Mouse (Mus musculus): ENCODE data around the gene Hist1h3e. TPM values are rescaled to one million over a fixed set of nuclear protein-coding genes. Genes with fewer than 3 reads are reported as not detected.
"Not testable (repeated sequence)": the region's sequence is repeated elsewhere in the genome, so short reads cannot be mapped to it uniquely, and the experiment has no call there.

Gene Hist1h3e
- total and polyA plus RNA-seq, 2 experiments from 2014 or later, result 1.9 to 180 TPM

DNA sequence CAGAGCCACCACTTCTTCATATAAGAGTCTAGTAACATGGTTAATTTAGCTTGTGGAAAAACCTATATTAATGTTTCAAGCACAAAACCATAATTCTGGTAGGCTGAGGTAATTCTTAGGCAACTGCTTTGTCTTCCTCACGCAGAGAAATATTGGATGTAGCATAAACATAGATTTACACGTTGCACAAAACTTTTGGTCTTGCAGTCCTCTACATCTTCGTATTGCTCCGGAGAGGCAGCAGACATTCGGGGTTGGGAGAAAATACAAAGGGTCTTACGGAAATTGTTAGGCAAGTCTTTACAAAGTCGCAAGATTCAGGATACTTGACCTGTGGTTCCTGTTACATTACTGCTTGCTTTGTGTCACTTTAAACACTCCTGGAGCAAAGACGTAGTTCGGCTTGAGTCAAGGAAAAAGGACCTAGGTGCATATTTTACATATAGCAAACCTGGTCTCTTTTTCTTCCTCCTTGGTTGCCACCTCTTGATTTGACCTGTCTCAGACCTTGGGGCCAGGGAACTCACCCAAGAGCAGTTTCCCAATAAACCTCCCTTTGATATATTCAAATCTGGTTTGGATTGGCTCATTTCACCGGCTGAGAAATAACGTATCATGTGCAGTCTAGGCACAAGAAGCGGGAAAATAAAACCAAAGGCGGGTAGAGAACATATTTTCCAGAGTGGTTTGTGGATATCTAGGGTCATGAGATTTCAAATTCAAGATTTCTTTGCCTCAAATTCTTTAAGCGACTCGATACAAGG, 27.6 kb downstream of the Hist1h3e start:
- Histone ChIP-seq H3K9ac (peak overlapping the region; percentile 22; the same call in 1 of the 2 replicates), H3K4me3 (ENCODE audit: low read depth, low read length) (peak overlapping the region; percentile 47), H3K4me1 (ENCODE audit: insufficient read depth) (peaks cover 22% of the 10 kb centered on the region), H3K4me2 (ENCODE audit: low read depth) (peak overlapping the region; percentile 72), H3K36me3 (ENCODE audit: insufficient read depth) (no peaks in the 10 kb centered on the region), H3K9me3 (ENCODE audit: low read length) (no peaks in the 10 kb centered on the region), H3K27me3 (ENCODE audit: insufficient read depth, low read length) (no peaks in the 10 kb centered on the region), H3K27ac (ENCODE audit: low read depth, low read length) (peak overlapping the region; percentile 67)
- no peak for TF ChIP-seq CTCF (IDR thresholded peaks at IDR 0.05; ENCODE audit: low read depth)
- DNase-seq (no peak), ATAC-seq (0 out of 2 replicates have a peak, but pooled peaks have one; percentile 8)
- WGBS, result under 1% methylated on average over 15 of the region's 15 CpGs

DNA sequence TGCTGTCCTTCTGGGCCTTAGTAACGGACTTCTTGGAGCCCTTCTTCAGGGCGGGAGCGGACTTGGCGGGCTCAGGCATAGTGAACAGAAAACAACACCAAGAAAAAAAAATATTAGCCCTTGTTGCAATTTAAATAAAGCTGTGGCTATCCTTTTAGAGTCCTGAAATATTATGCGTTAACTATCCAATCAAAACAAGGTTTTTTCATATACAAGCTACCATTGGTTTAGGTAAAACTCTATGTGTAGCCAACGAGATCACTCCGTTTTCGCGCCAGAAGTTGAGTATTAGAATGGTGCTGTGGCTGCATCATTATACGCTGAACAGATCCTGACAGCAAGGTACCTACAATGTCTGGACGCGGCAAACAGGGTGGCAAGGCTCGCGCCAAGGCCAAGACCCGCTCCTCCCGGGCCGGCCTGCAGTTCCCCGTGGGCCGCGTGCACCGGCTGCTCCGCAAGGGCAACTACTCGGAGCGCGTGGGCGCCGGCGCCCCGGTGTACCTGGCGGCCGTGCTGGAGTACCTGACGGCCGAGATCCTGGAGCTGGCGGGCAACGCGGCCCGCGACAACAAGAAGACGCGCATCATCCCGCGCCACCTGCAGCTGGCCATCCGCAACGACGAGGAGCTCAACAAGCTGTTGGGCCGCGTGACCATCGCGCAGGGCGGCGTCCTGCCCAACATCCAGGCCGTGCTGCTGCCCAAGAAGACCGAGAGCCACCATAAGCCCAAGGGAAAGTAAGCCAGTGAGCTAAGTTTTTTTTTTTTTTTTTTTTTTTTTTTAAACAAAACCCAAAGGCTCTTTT, 28.4 kb downstream of the Hist1h3e start, which contains the start of gene Hist1h2af:
Gene Hist1h2af, plus strand, starts transcription at position 347 of the 808 bp plus-strand sequence.
- Histone ChIP-seq H3K4me3 (ENCODE audit: low read depth, low read length) (peak within 1 kb of the TSS; percentile 47), H3K9ac (peak within 1 kb of the TSS; percentile 22), H3K27ac (ENCODE audit: low read depth, low read length) (peak within 1 kb of the TSS; percentile 67), H3K4me2 (ENCODE audit: low read depth) (peak within 1 kb of the TSS; percentile 72), H3K4me1 (ENCODE audit: insufficient read depth) (peaks cover 22% of the 10 kb centered on the region)
- ATAC-seq, result peak; percentile 30; the same call in 1 of the 2 replicates
- H3K9me3 ChIP-seq (ENCODE audit: low read length); H3K27me3 ChIP-seq (ENCODE audit: insufficient read depth, low read length); H3K36me3 ChIP-seq (ENCODE audit: insufficient read depth): not testable (repeated sequence)
- peak; percentile 90 for DNase-seq
- WGBS, result under 1% methylated on average over 19 of the region's 53 CpGs

DNA sequence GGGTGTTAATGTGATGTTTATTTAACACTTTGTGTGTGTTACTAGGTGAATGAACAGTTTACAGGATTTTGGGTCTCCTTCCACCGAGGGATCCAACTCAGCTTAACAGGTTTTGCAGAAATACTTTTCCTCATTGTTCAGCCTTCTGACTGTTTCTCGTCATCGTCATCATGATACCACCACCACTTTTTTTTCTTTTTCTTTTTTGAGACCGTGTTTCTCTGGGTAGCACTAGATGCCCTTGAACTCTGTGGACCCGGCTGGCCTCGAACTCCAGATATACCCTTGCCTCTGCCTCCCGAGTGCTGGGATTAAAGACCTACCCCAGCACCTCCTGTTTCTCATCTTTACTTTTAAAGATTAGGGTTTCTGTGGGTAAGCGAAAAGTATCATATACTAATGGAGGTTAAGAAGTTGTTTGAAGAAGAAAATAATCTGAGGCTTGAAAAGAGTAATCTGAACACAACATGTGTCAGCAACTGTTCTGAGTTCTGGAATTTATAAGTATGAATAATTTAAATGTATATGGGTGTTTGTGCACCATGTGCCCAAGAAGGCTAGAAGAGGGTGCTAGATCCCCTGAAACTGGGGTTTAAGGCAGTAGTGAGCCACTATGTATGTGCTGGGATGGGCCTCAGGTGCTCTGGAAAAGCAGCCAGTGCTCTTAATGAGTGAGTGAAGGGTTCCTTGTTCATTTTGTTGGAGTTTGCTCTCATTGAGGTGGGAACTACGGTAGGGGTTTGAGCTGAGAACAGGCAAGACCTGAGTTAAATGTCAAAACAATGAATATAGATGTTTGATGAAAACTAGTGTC, 29.7 kb downstream of the Hist1h3e start:
- peaks cover 22% of the 10 kb centered on the region for H3K4me1 ChIP-seq (ENCODE audit: insufficient read depth)
- ATAC-seq, result no peak
- peak overlapping the region; percentile 72 for H3K4me2 ChIP-seq (ENCODE audit: low read depth)
- DNase-seq, result no peak
- H3K4me3 ChIP-seq (ENCODE audit: low read depth, low read length), result peak overlapping the region; percentile 68
- peak overlapping the region; percentile 98; the same call in 1 of the 2 replicates for H3K27ac ChIP-seq (ENCODE audit: low read depth, low read length)
- H3K9ac ChIP-seq, result peak overlapping the region; percentile 82; the same call in 1 of the 2 replicates
- no peak for TF ChIP-seq CTCF (IDR thresholded peaks at IDR 0.05; ENCODE audit: low read depth)
- no peaks in the 10 kb centered on the region for H3K27me3 ChIP-seq (ENCODE audit: insufficient read depth, low read length)
- 13% methylated on average over 9 of the region's 9 CpGs for WGBS
- H3K36me3 ChIP-seq (ENCODE audit: insufficient read depth), result no peaks in the 10 kb centered on the region
- H3K9me3 ChIP-seq (ENCODE audit: low read length), result no peaks in the 10 kb centered on the region

DNA sequence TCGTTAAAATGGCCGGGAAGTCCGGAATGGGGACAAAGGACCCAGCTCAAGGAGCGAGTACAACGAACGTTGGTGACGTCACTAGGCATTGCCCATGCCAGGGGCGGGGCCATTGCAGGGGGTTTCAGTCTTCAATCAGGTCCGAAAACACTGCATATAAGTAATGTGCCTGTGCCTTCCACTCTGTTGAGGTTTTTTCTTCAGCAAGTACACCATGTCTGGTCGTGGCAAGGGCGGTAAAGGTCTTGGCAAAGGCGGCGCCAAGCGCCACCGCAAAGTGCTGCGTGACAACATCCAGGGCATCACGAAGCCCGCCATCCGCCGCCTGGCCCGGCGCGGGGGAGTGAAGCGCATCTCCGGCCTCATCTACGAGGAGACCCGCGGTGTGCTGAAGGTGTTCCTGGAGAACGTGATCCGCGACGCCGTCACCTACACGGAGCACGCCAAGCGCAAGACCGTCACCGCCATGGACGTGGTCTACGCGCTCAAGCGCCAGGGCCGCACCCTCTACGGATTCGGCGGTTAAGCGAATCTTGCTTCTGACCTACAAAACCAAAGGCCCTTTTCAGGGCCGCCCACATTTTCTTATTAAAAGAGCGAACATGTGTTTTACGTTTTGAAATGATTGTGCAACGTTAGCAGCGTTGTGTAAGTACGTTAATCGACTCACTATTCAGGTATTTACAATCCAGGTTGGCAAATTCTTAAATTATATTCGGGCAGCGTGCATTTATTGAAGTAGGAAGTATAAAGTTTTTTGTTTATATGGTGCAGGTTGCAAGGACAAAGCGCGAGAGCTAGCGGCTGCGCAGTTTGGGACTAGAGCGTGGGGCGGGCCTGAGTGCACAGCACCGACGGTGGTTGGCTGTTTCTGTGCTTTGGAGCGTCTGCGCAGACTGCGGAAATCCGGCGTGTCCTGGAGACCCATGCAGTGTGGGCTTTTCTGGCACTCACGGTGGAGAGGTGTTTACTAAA, 31.0 kb downstream of the Hist1h3e start, which contains the start of gene Hist1h4h:
Gene Hist1h4h, plus strand, starts transcription at position 150 of the 975 bp plus-strand sequence.
- ATAC-seq (peak; percentile 87), DNase-seq (peak; percentile 99)
- H3K27ac ChIP-seq (ENCODE audit: low read depth, low read length), result peak within 1 kb of the TSS; percentile 98
- H3K4me1 ChIP-seq (ENCODE audit: insufficient read depth), result peaks cover 22% of the 10 kb centered on the region
- peak within 1 kb of the TSS; percentile 68 for H3K4me3 ChIP-seq (ENCODE audit: low read depth, low read length)
- no peaks in the 10 kb centered on the region for H3K9me3 ChIP-seq (ENCODE audit: low read length)
- peak within 1 kb of the TSS; percentile 72 for H3K4me2 ChIP-seq (ENCODE audit: low read depth)
- H3K9ac ChIP-seq, result peak within 1 kb of the TSS; percentile 82
- no peak for TF ChIP-seq CTCF (IDR thresholded peaks at IDR 0.05; ENCODE audit: low read depth)
- no peaks in the 10 kb centered on the region for H3K36me3 ChIP-seq (ENCODE audit: insufficient read depth)
- no peaks in the 10 kb centered on the region for H3K27me3 ChIP-seq (ENCODE audit: insufficient read depth, low read length)
- WGBS, result under 1% methylated on average over 57 of the region's 70 CpGs

DNA sequence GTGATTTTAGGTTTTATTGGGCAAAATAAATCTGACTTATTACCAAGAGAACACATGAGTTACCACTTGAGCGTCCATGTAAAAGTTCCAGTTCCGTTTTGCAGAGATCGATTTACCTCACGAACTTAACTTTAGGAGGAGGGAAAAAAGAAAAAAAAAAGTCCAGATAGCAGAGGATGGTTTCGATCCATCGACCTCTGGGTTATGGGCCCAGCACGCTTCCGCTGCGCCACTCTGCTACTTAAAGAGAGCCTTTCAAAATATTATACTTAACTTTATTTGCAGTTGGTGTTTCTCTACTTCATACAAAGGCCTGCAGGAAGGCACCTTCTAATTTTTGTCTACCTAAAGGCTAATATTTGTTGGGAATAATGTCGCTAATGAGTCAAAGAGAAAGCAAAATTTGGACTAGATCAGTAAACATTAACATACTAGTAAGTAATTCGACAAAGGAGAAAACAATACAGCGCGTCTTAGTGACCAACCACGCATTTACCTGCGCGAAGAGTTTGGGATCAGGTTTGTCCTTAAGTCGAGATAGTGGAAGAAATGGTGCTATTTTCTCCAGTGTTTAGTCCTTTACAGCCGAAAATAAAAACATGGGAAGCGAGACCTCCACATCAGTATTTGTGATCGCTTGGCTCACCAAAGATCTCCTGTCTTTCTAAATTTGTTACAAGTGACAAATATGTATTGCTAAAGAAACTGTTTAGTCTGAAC, 31.8 kb downstream of the Hist1h3e start:
- Histone ChIP-seq H3K4me1 (ENCODE audit: insufficient read depth) (peaks cover 22% of the 10 kb centered on the region), H3K27ac (ENCODE audit: low read depth, low read length) (peak overlapping the region; percentile 98), H3K9me3 (ENCODE audit: low read length) (no peaks in the 10 kb centered on the region), H3K4me2 (ENCODE audit: low read depth) (peak overlapping the region; percentile 72), H3K9ac (peak overlapping the region; percentile 82), H3K4me3 (ENCODE audit: low read depth, low read length) (peak overlapping the region; percentile 68), H3K27me3 (ENCODE audit: insufficient read depth, low read length) (no peaks in the 10 kb centered on the region), H3K36me3 (ENCODE audit: insufficient read depth) (no peaks in the 10 kb centered on the region)
- ATAC-seq (peak; percentile 7; the same call in 1 of the 2 replicates), DNase-seq (peak; percentile 85)
- TF ChIP-seq CTCF (IDR thresholded peaks at IDR 0.05; ENCODE audit: low read depth), result no peak
- under 1% methylated on average over 20 of the region's 20 CpGs for WGBS

Data from forebrain, postnatal 0 days (tissue).